Mouse (Mus musculus): Measurements from ENCODE around the gene Reg4. TPM values are rescaled to one million over a fixed set of nuclear protein-coding genes. Genes with fewer than 3 reads are reported as not detected.

Reg4 gene
- polyA plus RNA-seq, 1 experiment from 2014 or later: not detected

DNA sequence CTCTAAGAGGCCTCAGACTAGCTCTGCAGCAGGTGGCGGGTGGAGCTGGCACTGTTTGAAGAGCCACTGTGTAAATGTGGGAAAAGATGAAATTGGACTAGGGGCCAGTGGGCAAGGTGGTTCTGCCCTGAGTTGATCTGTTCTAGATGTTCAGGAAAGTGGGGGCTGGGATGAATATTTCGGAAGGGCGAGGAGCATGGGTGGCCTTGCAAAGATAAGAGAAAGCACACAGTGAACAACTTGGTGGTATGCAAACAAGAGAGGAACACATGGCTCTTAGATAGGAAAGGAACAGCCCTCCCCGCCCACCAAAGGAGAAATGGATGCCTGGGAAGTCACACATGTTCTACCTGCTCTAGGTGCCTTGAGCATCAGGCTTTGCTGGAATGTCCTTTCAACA, 39.5 kb downstream of the Reg4 start:
- no peak overlapping the region for H3K4me3 ChIP-seq
- no peak overlapping the region for H3K9ac ChIP-seq
- no peak overlapping the region for H3K4me2 ChIP-seq
- H3K27ac ChIP-seq: no peak overlapping the region
- H3K9me3 ChIP-seq: no peaks in the 10 kb centered on the region
- no peaks in the 10 kb centered on the region for H3K27me3 ChIP-seq
- 95% methylated on average over 4 of the region's 4 CpGs for WGBS
- no peak for ATAC-seq (ENCODE audit: insufficient number of reproducible peaks, low FRiP score, low TSS enrichment, low read depth)
- H3K36me3 ChIP-seq: no peaks in the 10 kb centered on the region
- peaks cover 8% of the 10 kb centered on the region; the same call in 1 of the 2 replicates for H3K4me1 ChIP-seq

DNA sequence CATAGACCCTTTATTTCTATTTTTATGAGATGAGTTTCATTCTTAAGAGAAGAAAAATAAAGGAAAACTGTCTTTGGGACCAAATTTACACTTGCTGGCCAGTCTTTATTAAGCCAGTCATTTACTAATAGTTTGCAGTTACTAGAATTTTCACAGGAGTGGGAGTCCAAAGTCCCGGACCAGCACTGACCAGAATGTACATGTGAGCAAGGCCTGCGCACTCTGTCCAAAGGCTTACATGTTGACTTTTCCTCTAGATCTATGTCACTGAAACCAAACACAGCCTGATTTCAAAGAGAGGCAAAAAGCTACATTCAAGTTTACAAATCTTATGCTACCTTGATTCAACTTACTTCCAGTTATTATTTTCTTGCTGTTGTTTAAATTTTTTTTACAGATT, 40.2 kb downstream of the Reg4 start:
- no peak for ATAC-seq (ENCODE audit: insufficient number of reproducible peaks, low FRiP score, low TSS enrichment, low read depth)
- no peak overlapping the region for H3K9ac ChIP-seq
- whole genome bisulfite sequencing: 93% methylated on average over 2 of the region's 2 CpGs

DNA sequence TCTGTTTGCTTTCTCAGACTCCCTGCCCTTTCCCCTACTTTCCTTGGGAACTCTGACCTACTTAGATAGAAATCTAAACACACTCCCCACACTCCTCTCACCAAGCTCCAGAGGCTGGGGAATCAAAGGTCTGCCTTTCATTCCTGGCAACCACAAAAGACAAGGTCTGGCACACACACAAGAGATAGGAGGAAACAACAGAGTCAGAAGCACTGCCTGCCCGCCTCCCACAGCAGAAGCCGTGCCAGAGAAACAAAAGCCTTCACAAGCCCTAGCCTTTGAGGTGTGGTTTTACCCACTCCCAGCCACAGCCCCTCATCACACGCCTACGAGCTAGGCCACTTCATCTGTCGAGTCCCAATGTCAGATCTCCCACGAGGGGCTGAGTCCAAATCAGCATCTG, 45.3 kb downstream of the Reg4 start:
- H3K4me1 ChIP-seq: 0 out of 2 replicates have a peak, but pooled peaks cover 3% of the 10 kb centered on the region
- no peak overlapping the region for H3K4me3 ChIP-seq
- no peaks in the 10 kb centered on the region for H3K36me3 ChIP-seq
- no peaks in the 10 kb centered on the region for H3K27me3 ChIP-seq
- no peak overlapping the region for H3K4me2 ChIP-seq
- no peaks in the 10 kb centered on the region for H3K9me3 ChIP-seq
- H3K9ac ChIP-seq: no peak overlapping the region
- ATAC-seq (ENCODE audit: insufficient number of reproducible peaks, low FRiP score, low TSS enrichment, low read depth): no peak
- no peak overlapping the region for H3K27ac ChIP-seq
- 44% methylated on average over 6 of the region's 6 CpGs for WGBS

More for the DNA sequence above, 40.2 kb downstream of the Reg4 start:
- Histone ChIP-seq H3K27me3 (no peaks in the 10 kb centered on the region), H3K27ac (no peak overlapping the region), H3K9me3 (no peaks in the 10 kb centered on the region), H3K36me3 (no peaks in the 10 kb centered on the region), H3K4me2 (no peak overlapping the region), H3K4me1 (peaks cover 8% of the 10 kb centered on the region; the same call in 1 of the 2 replicates), H3K4me3 (no peak overlapping the region)

DNA sequence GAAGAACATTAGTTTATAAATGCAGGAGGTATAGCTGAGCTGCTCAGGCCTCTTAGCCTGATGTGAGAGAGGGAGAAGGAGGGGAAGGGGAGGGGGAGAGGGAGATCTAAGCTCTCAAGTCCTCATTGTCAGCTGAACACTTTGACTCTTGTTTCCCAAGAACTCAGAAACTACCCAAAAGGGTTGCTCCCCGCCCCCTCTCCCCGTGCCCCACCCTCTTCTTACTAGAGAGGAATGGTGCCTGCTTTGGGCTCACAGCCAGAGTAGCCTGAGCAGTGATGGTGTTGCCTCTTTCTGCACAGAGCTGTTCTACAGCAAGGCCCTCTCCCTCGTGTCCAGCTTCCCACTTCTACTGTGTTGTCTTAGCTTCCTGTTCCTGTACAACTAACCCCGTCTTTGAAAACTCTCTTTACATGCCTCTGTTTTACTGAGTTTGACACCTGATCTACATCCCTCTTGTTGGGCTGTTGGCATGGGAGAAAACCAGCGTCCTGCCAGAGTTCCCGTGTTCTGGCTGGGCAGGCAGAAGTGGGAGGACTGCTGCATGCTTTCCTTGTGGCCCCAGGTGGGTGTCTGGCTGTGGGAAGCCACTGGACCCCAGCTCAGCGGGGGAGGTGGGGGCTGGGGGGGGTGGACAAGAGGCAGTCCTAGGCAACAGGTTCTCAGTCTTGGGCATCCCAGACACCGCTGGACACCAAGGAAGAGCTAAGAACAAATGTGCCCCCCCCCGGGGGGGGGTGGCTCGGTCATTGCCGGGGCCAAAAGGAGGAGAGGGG, 51.9 kb downstream of the Reg4 start:
- Histone ChIP-seq H3K9ac (no peak overlapping the region), H3K9me3 (no peaks in the 10 kb centered on the region), H3K36me3 (no peaks in the 10 kb centered on the region), H3K27ac (no peak overlapping the region), H3K4me3 (no peak overlapping the region), H3K4me2 (no peak overlapping the region), H3K4me1 (peaks cover 8% of the 10 kb centered on the region; the same call in 1 of the 2 replicates), H3K27me3 (no peaks in the 10 kb centered on the region)
- WGBS: 54% methylated on average over 11 of the region's 11 CpGs
- ATAC-seq (ENCODE audit: insufficient number of reproducible peaks, low FRiP score, low TSS enrichment, low read depth): no peak

DNA sequence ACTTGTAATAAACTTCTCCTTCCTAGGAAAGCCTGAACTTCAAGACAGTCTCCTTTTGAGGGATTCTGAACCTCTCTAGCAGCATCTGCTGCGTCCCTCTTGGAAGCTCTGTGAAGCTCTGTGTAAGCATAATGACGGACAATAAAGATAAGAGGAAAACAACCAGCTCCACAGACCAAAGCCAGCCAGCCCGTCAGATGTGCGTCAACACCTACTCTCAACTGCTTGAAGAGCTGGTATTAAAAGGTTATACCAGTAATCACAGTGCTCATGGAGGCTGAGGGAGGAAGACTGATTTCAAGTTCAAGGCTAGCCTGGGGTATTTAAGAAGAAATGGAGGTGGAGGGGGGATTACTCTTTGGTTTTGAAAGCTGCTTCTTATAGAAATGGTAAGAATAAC, 57.7 kb downstream of the Reg4 start:
- Histone ChIP-seq H3K27ac (no peak overlapping the region), H3K4me3 (no peak overlapping the region), H3K4me1 (peaks cover 16% of the 10 kb centered on the region), H3K27me3 (no peaks in the 10 kb centered on the region), H3K9me3 (no peaks in the 10 kb centered on the region), H3K4me2 (no peak overlapping the region), H3K9ac (no peak overlapping the region), H3K36me3 (no peaks in the 10 kb centered on the region)
- ATAC-seq (ENCODE audit: insufficient number of reproducible peaks, low FRiP score, low TSS enrichment, low read depth): no peak
- WGBS: 54% methylated on average over 4 of the region's 4 CpGs

DNA sequence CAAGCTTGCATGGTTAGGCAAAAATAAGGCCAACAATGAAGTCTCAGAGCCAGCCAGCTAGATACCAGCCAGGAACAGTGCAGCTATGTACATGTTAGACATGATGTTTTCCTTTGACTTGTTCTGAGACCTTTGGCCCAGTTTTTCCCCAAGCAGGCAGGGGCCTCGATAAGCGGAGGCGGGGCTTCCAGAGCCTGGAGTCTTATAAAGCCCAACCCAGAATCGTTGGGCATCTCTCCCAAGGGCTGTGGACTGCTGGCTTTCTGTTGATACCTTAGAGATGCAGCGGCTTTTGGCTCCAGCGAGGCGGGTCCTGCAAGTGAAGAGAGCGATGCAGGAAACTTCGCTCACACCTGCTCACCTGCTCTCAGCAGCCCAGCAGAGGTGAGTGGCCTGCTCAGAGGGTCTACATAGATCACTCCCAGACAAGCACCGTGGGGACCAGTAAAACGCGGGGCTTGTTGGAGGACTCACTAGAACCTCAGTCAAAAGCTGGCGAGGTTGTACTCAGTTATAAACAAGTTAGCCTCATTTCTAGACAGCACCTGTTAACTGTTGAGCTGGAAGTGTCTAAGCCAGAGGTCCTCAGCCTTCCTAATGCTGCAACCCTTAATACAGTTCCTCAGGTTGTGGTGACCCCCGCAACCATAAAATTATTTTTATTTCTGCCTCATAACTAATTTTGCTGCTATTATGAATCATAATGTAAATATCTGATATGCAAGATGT, 58.4 kb downstream of the Reg4 start, which contains the start of gene Hmgcs2:
Hmgcs2 (plus strand) TSS at position 232 of the 729 bp plus-strand sequence.
- H3K4me1 ChIP-seq: peaks cover 16% of the 10 kb centered on the region
- H3K4me3 ChIP-seq: no peak within 1 kb of the TSS
- 58% methylated on average over 14 of the region's 14 CpGs for WGBS

DNA sequence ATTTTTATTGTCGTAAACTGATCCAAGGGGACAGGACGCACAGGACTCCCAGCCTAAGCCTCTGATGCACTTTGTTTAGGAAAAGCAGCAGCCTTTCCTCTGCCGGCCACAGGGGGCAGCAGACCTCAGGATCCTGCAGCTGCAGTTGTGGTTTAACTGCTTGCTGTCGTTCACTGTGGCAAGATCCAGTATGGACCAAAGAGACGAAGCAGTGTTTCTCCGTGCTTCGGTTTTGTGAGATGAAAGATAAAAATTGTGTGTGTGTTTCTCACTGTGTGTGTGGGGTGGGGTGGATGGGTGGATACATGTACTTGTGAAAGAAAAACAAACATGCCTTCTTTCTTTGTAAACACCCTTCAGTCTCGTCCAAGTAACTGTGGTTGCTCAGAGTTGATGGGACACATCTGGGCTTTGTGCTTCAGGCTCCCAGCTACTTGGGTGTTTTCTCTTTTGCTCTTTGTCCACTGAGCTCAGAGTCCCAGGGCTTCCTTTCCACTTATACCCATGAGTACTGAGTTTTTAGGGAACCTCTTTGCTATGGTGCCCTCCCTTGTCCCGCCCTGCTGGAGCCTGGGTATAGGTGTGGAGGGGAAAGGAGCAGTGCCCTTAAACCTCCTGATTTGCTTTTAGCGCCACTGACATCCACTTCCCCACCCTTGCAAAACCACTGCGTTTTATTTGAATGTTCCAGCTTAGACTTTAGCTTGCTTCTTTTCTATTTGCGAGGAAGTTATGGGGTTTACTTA, 59.1 kb downstream of the Reg4 start:
- no peaks in the 10 kb centered on the region for H3K27me3 ChIP-seq
- peaks cover 16% of the 10 kb centered on the region for H3K4me1 ChIP-seq
- H3K27ac ChIP-seq: 0 out of 2 replicates have a peak overlapping the region, but pooled peaks have one; percentile 11
- 36% methylated on average over 12 of the region's 12 CpGs for WGBS
- H3K36me3 ChIP-seq: no peaks in the 10 kb centered on the region
- H3K4me3 ChIP-seq: no peak overlapping the region
- H3K4me2 ChIP-seq: peak overlapping the region; percentile 17; the same call in 1 of the 2 replicates
- no peaks in the 10 kb centered on the region for H3K9me3 ChIP-seq
- ATAC-seq (ENCODE audit: insufficient number of reproducible peaks, low FRiP score, low TSS enrichment, low read depth): no peak
- no peak overlapping the region for H3K9ac ChIP-seq

More for the DNA sequence above, 58.4 kb downstream of the Reg4 start, which contains the start of gene Hmgcs2:
- Histone ChIP-seq H3K9ac (no peak within 1 kb of the TSS), H3K4me2 (peak within 1 kb of the TSS; percentile 17; the same call in 1 of the 2 replicates), H3K36me3 (no peaks in the 10 kb centered on the region), H3K27me3 (no peaks in the 10 kb centered on the region), H3K27ac (0 out of 2 replicates have a peak within 1 kb of the TSS, but pooled peaks have one; percentile 11), H3K9me3 (no peaks in the 10 kb centered on the region)
- ATAC-seq (ENCODE audit: insufficient number of reproducible peaks, low FRiP score, low TSS enrichment, low read depth): no peak

DNA sequence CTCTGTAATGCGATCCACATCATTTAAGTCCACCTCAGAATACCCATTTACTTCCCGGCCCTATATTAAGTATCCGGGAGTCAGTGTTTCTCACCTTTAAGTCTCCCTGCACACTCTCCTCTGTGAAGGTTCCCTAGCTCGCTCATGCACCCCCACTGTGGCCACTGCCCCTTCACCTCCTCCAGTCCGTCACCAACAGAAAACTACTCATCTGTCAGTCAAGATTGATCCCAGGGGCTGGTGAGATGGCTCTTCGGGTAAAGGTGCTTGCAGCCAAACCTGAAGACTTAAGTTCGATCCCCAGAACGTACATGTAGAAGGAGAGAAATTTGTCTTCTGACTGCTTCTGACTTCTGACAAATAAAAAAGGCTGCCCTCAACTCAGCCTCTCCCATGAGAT, 60.5 kb downstream of the Reg4 start:
- 94% methylated on average over 8 of the region's 8 CpGs for WGBS
- Histone ChIP-seq H3K36me3 (no peaks in the 10 kb centered on the region), H3K4me3 (no peak overlapping the region), H3K9me3 (no peaks in the 10 kb centered on the region), H3K4me2 (no peak overlapping the region), H3K4me1 (peaks cover 16% of the 10 kb centered on the region), H3K9ac (no peak overlapping the region), H3K27me3 (no peaks in the 10 kb centered on the region), H3K27ac (no peak overlapping the region)
- no peak for ATAC-seq (ENCODE audit: insufficient number of reproducible peaks, low FRiP score, low TSS enrichment, low read depth)

DNA sequence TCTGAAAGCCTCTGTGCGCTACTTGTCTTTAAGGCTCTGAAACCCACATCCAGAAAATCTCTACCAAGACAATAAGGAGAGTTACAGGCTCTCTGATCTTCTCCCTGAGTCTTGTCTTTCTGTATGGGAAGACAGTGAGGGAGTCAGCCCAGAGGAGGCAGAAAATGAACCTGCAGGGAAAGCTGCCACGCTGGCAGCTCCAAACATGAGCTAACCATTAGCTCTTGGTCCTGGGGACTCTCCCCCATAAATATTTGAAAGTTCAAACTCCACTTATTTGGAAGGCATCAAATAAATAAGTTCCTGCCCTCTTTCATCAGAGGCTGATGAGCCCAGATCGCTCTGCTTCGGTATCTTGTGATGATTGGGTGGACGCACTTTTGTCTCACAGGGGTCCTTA, 61.2 kb downstream of the Reg4 start:
- no peak for ATAC-seq (ENCODE audit: insufficient number of reproducible peaks, low FRiP score, low TSS enrichment, low read depth)
- H3K4me3 ChIP-seq: no peak overlapping the region
- no peak overlapping the region for H3K27ac ChIP-seq
- no peak overlapping the region for H3K4me2 ChIP-seq
- no peak overlapping the region for H3K9ac ChIP-seq
- H3K4me1 ChIP-seq: peaks cover 16% of the 10 kb centered on the region
- H3K27me3 ChIP-seq: no peaks in the 10 kb centered on the region
- H3K36me3 ChIP-seq: no peaks in the 10 kb centered on the region
- H3K9me3 ChIP-seq: no peaks in the 10 kb centered on the region
- 88% methylated on average over 5 of the region's 5 CpGs for WGBS
